Mouse (Mus musculus) liver, embryonic 14.5 days (tissue): ENCODE results near the gene Sfrp4. TPM values are rescaled to one million over a fixed set of nuclear protein-coding genes. Genes with fewer than 3 reads are reported as not detected.
"Not testable (repeated sequence)": the region's sequence is repeated elsewhere in the genome, so short reads cannot be mapped to it uniquely, and the experiment has no call there.

ENCODE experiments used
- ATAC-seq: fragments of 200-750 bp; cut with Nextera tagmentation; 2 replicates; pipeline ENCODE4 v1.8.0; 2017; ENCODE audit warnings: moderate number of reproducible peaks, mild to moderate bottlenecking, moderate library complexity; ENCODE audit not compliant: insufficient read depth
- DNase-seq, 3 experiments: peaks; one replicate each; pipeline ENCODE4 v3.0.0-alpha.2; 2012 to 2013; ENCODE audit warnings: low read depth in 3 of 3, low spot score in 3 of 3
- H3K27ac ChIP-seq: fragments of 300-500 bp; sonication (generic); 2 replicates; pipeline ENCODE4 v1.5.1; 2014; ENCODE audit warnings: moderate library complexity, mild to moderate bottlenecking, control low read depth, inconsistent platforms
- H3K27me3 ChIP-seq: fragments of 300-500 bp; sonication (generic); 2 replicates; pipeline ENCODE4 v1.6.1; 2014; ENCODE audit warnings: mild to moderate bottlenecking, low read length, moderate library complexity; ENCODE audit not compliant: control insufficient read depth, insufficient read depth
- H3K36me3 ChIP-seq: fragments of 300-500 bp; sonication (generic); replicated peaks from 2 replicates; pipeline ENCODE4 v1.6.1; 2014; ENCODE audit warnings: low read depth; ENCODE audit not compliant: control insufficient read depth, insufficient read depth
- H3K4me1 ChIP-seq, 2 experiments: fragments of 200-500 bp in 1 of 2; fragments of 300-500 bp in 1 of 2; sonication (generic) in 1 of 2; replicated peaks; 2 replicates each; pipeline ENCODE4 v1.6.1; 2012 to 2014; ENCODE audit warnings: antibody characterized with exemption in 1 of 2, inconsistent platforms in 1 of 2, low read length in 1 of 2; ENCODE audit not compliant: control insufficient read depth in 2 of 2, insufficient read depth in 2 of 2
- H3K4me2 ChIP-seq: fragments of 300-500 bp; sonication (generic); 2 replicates; pipeline ENCODE4 v1.6.1; 2014; ENCODE audit warnings: low read depth, mild to moderate bottlenecking, control low read depth, moderate library complexity
- H3K4me3 ChIP-seq, 2 experiments: fragments of 200-500 bp in 1 of 2; fragments of 300-500 bp in 1 of 2; sonication (generic) in 1 of 2; 2 replicates each; pipeline ENCODE4 v1.5.1; 2012 to 2014; ENCODE audit warnings: low read depth in 2 of 2, low read length in 2 of 2, mild to moderate bottlenecking in 2 of 2, control low read depth in 1 of 2, inconsistent platforms in 1 of 2, moderate library complexity in 1 of 2; ENCODE audit not compliant: insufficient read depth in 1 of 2
- H3K9ac ChIP-seq: fragments of 300-500 bp; sonication (generic); replicated peaks from 2 replicates; pipeline ENCODE4 v1.6.1; 2014; ENCODE audit warnings: mild to moderate bottlenecking, control low read depth, moderate library complexity
- H3K9me3 ChIP-seq: fragments of 300-500 bp; sonication (generic); 2 replicates; pipeline ENCODE4 v1.6.1; 2016; ENCODE audit warnings: low read length, mixed read lengths; ENCODE audit not compliant: control insufficient read depth
- CTCF ChIP-seq: IDR thresholded peaks from 2 replicates; pipeline ENCODE4 v1.5.1; 2016; ENCODE audit warnings: antibody characterized with exemption, low read depth, control low read depth
- EP300 ChIP-seq: IDR thresholded peaks from 2 replicates; pipeline ENCODE4 v1.6.1; 2016; ENCODE audit warnings: antibody characterized with exemption, low read depth
- WGBS: fragments of 180-500 bp; shearing (Covaris S2); extraction: QIAGEN DNeasy Blood & Tissue Kit; methylation state at CpG from one replicate; pipeline ENCODE4 v1.1.7; 2014; ENCODE audit not compliant: insufficient replicate concordance; 5-methylcytosine and 5-hydroxymethylcytosine counted together
- polyA plus RNA-seq, 2 experiments: library from polyadenylated mRNA; depleted of rRNA in 1 of 2; stranded (reverse) in 1 of 2; unstranded in 1 of 2; fragments of >200 nt; fragmentation: Nextera tagmentation in 1 of 2; extraction: Ambion mirVana in 1 of 2; gene quantifications; 2 replicates each; pipeline versions ENCODE4 v1.2.1 to v1.2.3; 2012 to 2014

Sfrp4 gene
- polyA plus RNA-seq (2012; rRNA removed) = 0.66 and 0.69 TPM in 2 replicates
- 0.25 and 0.44 TPM in 2 replicates for polyA plus RNA-seq (2014; fragmentation: Nextera tagmentation; extraction: Ambion mirVana)

DNA sequence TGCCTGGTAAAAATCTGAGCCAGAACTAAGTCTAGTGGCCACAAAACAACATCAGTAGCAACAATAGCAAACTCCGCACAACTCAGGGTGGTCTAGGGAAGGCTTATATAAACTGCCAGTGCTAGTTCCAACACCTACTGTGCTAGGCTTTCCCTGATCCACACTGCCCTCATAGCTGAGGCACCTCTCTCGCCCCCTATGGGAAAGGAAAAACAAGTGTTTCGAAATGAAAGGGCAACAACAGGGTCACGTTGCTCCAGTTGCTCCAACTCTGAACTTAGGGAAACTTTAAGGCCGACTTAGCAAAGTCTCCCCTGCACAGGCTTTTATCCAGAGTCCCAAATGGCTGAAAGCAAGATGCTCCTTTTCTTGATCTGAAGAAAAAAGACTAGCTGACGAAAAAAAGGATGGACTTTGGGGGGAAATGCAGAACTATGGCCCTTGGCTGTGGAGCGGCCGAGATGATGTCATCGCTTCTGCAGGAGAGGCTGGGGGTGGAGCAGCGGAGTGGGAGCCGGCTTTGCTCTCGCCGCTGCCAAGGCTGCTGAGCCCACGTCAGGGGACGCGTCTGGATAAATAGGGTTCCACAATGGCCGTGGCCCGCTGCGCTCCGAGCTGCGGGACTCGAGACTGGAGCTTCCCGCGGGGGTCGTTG, at the start of gene Sfrp4:
Gene Sfrp4 (plus strand): TSS at position 532 of the 655 bp plus-strand sequence.
- Histone ChIP-seq H3K9ac (peak within 1 kb of the TSS; percentile 53), H3K4me1 (peaks cover 3 to 16% of the 10 kb centered on the region in 2 experiments), H3K4me2 (peak within 1 kb of the TSS; percentile 82), H3K27me3 (peaks cover 9% of the 10 kb centered on the region), H3K4me3 (peak within 1 kb of the TSS; percentile 48 to 57), H3K36me3 (no peaks in the 10 kb centered on the region), H3K9me3 (no peaks in the 10 kb centered on the region), H3K27ac (no peak within 1 kb of the TSS)
- DNase-seq = no peak
- TF ChIP-seq CTCF (peak; percentile 54), EP300 (no peak)
- WGBS = 3% methylated on average over 25 of the region's 25 CpGs
- peak; percentile 50; the same call in 1 of the 2 replicates for ATAC-seq

DNA sequence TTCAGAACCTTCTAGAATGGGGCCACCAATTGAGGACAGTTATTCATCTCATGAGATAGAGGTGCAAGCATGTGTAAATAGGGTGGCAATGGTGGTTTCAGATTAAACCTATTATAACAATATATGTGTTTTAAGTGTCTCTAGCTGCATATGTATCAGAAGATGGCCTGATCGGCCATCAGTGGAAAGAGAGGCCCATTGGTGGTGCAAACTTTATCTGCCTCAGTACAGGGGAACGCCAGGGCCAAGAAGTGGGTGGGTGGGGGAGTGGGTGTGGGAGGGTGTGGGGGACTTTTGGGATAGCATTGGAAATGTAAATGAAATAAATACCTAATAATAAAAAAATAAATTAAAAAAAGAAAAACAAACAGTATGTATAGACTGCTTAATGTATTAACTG, 48.2 kb upstream of the Sfrp4 start:
- peaks cover 2 to 13% of the 10 kb centered on the region in 2 experiments for H3K4me1 ChIP-seq
- not testable (repeated sequence) for H3K4me2 ChIP-seq, H3K9ac ChIP-seq, H3K9me3 ChIP-seq, DNase-seq, H3K36me3 ChIP-seq, H3K4me3 ChIP-seq, H3K27ac ChIP-seq, H3K27me3 ChIP-seq
- ATAC-seq = peak; percentile 56
- 25% methylated on average over 2 of the region's 2 CpGs for WGBS

DNA sequence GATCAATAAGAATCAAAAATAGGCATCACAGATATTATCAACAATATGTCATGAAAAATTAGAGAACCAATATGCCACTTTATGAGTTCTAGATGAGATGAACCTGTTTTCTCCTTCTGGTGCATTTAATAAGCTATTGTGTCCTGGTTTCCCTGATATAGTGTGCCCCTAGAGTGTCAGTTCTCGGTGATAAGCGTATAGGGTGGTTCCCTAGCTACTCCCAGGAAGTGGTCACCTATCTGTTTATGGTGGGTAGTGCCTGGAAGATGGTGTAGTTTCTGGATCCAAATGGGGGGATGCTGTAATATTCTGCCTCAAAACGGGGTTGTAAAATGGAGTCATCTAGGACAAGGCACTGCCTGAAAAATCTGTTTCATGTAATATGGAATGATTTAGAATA, 47.0 kb upstream of the Sfrp4 start:
- Histone ChIP-seq H3K27me3 (no peaks in the 10 kb centered on the region), H3K4me1 (peaks cover 2 to 13% of the 10 kb centered on the region in 2 experiments), H3K4me3 (no peak overlapping the region), H3K27ac (no peak overlapping the region), H3K9me3 (no peaks in the 10 kb centered on the region), H3K9ac (no peak overlapping the region), H3K4me2 (peak overlapping the region; percentile 3), H3K36me3 (no peaks in the 10 kb centered on the region)
- 19% methylated on average over 3 of the region's 3 CpGs for WGBS
- TF ChIP-seq CTCF (no peak), EP300 (no peak)
- ATAC-seq (peak; percentile 90), DNase-seq (peak; percentile 13 to 26 (median 22))

DNA sequence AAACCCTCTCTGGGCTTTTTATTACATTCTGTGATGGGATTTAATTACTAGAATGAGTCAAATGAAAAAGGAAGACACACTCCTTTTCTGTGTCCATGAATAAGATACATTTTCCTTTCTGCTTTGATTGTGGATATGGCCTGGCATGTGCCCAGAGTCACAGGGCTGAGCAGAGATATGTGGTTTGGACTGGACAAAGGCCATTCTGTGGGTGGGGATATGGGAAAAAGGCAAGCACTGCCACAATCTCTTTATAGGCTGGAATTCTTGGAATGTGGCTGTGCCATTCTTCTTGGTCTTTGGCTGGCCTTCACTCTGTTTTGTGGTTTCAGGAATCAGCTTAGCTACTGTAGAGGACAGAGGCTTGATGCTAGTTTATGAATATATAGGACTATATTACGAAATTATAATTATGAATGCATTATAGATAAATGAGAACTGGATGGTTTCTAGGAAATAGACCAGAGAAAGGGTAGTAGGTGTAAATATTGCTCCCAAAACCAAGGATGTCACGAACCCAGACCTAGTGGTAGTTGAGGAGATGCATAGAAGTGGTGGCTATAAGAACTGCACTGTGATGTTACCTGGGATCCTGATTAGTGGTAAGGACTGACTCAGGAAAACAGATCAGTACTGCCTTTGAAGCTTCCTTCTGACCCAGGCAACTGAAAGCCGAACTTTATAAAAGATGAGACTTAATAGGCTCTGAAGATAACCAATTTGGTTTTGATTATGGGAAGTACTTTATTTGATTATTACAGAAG, 31.7 kb upstream of the Sfrp4 start:
- WGBS = 70% methylated on average over 3 of the region's 3 CpGs
- DNase-seq (no peak), ATAC-seq (no peak)
- no peaks in the 10 kb centered on the region for H3K27me3 ChIP-seq
- H3K4me3 ChIP-seq = no peak overlapping the region
- TF ChIP-seq CTCF = no peak
- no peak for TF ChIP-seq EP300
- no peak overlapping the region for H3K27ac ChIP-seq
- no peak overlapping the region for H3K4me2 ChIP-seq
- H3K9ac ChIP-seq = no peak overlapping the region
- no peaks in the 10 kb centered on the region for H3K4me1 ChIP-seq
- no peaks in the 10 kb centered on the region for H3K36me3 ChIP-seq
- no peaks in the 10 kb centered on the region for H3K9me3 ChIP-seq

DNA sequence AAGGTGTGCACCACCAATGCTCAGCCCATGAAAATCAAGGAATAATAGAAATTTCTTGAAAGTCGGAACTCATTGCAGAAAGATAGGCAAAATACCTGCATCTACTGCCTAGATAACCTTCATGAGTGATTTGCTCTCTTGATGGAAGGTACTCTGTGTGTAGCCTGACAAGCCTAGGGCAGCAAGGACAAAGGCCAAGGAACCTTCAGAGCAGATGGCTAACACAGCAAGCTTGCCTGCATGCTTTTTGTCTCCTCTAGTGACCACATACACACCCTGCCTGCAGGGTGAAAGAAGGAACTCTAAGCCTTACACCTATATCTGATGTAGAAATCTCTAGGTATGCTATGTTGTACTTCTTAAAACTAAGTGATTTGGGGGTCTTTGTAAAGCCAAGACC, 27.8 kb upstream of the Sfrp4 start:
- ATAC-seq (no peak), DNase-seq (no peak)
- H3K9ac ChIP-seq = no peak overlapping the region
- H3K36me3 ChIP-seq = no peaks in the 10 kb centered on the region
- no peak for TF ChIP-seq EP300
- H3K4me2 ChIP-seq = no peak overlapping the region
- no peaks in the 10 kb centered on the region for H3K4me1 ChIP-seq
- H3K27me3 ChIP-seq = no peaks in the 10 kb centered on the region
- H3K9me3 ChIP-seq = no peaks in the 10 kb centered on the region
- no peak overlapping the region for H3K27ac ChIP-seq
- no peak overlapping the region for H3K4me3 ChIP-seq
- 71% methylated on average over 1 of the region's 1 CpGs for WGBS
